In the genomic region with DNA sequence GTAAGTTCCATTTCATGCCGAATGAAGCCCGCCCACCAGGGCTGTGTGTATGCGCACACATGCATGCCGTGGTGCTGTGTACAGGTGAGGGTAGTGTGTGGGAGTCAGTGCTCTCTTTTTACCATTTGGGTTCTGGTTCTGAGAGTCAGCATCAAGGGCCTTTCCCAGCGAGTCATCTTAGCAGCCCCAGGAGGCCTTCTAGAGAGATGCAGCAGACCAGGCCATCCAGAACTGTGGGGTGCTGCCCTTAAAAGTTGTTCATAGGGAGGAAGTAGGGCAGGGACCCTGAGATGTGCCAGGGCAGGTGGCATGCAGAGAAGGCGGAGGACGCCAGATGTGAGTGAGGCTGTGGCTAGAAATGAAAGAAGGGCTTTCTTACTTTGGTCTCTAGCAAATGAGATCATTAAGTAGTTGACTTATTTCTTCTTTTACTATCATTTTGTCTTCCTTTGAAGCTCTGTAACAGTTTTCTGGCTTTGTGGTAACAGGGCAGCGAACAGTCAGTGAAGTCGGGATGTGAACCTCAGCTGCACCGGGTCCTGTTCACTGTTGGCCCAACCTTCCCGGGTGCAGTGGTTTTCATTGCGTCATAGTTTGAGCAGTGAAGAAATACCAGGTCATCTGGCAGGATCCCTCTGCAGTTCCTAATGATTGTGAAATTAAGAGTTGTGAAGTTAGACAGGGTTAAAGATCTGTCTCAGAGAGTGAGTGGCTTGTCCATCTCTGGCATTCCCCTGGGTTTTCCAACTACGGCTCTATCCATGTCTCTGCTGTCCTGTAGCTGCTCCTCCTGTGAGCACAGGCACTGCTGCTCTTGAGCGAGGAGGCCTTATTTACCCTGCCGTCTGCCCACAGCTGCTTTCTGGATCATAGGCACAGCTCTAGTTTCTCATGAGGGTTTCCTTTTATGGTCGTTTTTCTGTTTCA, we compare ENCODE assay signal across 8 mouse cellular contexts. TPM values are rescaled to one million over a fixed set of nuclear protein-coding genes. Genes with fewer than 3 reads are reported as not detected.
DNase-seq lines count a peak whose midpoint lies in the region; ATAC-seq and TF ChIP-seq lines count a peak whose summit lies in the region.

No protein-coding gene starts in this region.

- peak; percentile 22 for DNase-seq in kidney, adult 9 months
- no peak for DNase-seq in kidney, postnatal 10 days
- DNase-seq in heart, postnatal 0 days (ENCODE audit: low spot score): no peak
- peak; percentile 78 for DNase-seq in lung, postnatal 25 days (ENCODE audit: low spot score)
- peak; percentile 73 to 80 for DNase-seq in thymus, postnatal 10 days (ENCODE audit: low spot score in 2 of 2)
- DNase-seq in layer of hippocampus, adult 11-12 months (ENCODE audit: low spot score): no peak
- DNase-seq in gastrocnemius, postnatal 25 days: no peak

- peaks cover 20% of the 10 kb centered on the region for H3K36me3 ChIP-seq in heart, postnatal 0 days (replicated peaks; ENCODE audit: control insufficient read depth, insufficient read depth, low read length)
- peaks cover 17% of the 10 kb centered on the region for H3K36me3 ChIP-seq in forebrain, embryonic 12.5 days (replicated peaks)

- H3K4me1 ChIP-seq in heart, postnatal 0 days (ENCODE audit: control insufficient read depth, insufficient read depth): no peaks in the 10 kb centered on the region
- H3K4me1 ChIP-seq in forebrain, embryonic 12.5 days: peaks cover 6% of the 10 kb centered on the region; the same call in 1 of the 2 replicates

- H3K9ac ChIP-seq in heart, postnatal 0 days (replicated peaks; ENCODE audit: low read depth, low read length): no peak overlapping the region
- H3K9ac ChIP-seq in forebrain, embryonic 12.5 days: no peak overlapping the region

- 79% methylated on average over 16 of the region's 16 CpGs for WGBS in heart, postnatal 0 days
- 89% methylated on average over 16 of the region's 16 CpGs for WGBS in forebrain, embryonic 12.5 days

- no peaks in the 10 kb centered on the region for H3K9me3 ChIP-seq in heart, postnatal 0 days (replicated peaks; ENCODE audit: control insufficient read depth, low read length)
- no peaks in the 10 kb centered on the region for H3K9me3 ChIP-seq in forebrain, embryonic 12.5 days

- ATAC-seq in heart, postnatal 0 days (ENCODE audit: insufficient read depth, low read depth): no peak
- no peak for ATAC-seq in forebrain, embryonic 12.5 days (ENCODE audit: low FRiP score)

- no peak overlapping the region; the same call in 1 of the 2 replicates for H3K4me3 ChIP-seq in heart, postnatal 0 days (ENCODE audit: low read depth, low read length)
- H3K4me3 ChIP-seq in forebrain, embryonic 12.5 days (replicated peaks): no peak overlapping the region

- TF ChIP-seq CTCF in heart, postnatal 0 days (IDR thresholded peaks at IDR 0.05; ENCODE audit: low read depth): no peak

- H3K4me2 ChIP-seq in heart, postnatal 0 days (ENCODE audit: low read depth, low read length): peak overlapping the region; percentile 31; the same call in 1 of the 2 replicates
- H3K4me2 ChIP-seq in forebrain, embryonic 12.5 days: no peak overlapping the region

- H3K27me3 ChIP-seq in heart, postnatal 0 days (ENCODE audit: control insufficient read depth, insufficient read depth, low read length): no peaks in the 10 kb centered on the region
- H3K27me3 ChIP-seq in forebrain, embryonic 12.5 days: no peaks in the 10 kb centered on the region

- no peak for TF ChIP-seq EP300 in heart, postnatal 0 days (IDR thresholded peaks at IDR 0.05; ENCODE audit: low read depth)

- H3K27ac ChIP-seq in heart, postnatal 0 days (ENCODE audit: low read depth): peak overlapping the region; percentile 51; the same call in 1 of the 2 replicates
- H3K27ac ChIP-seq in forebrain, embryonic 12.5 days: no peak overlapping the region

RNA-seq across cellular contexts. Expression of a gene that starts 7.6 kb away (rescaled TPM):
- total RNA-seq in heart, postnatal 0 days (2014; rRNA removed; ENCODE audit: low replicate concordance): 12.8 and 19.8 TPM in 2 replicates
- 5.1 and 5.9 TPM in 2 replicates for polyA plus RNA-seq in heart, postnatal 0 days (2015; fragmentation: Nextera tagmentation; extraction: Ambion mirVana)
- total RNA-seq in gastrocnemius, postnatal 25 days (2021): 1 to 10 TPM; 6.2 to 7.2 TPM
- polyA plus RNA-seq in forebrain, embryonic 12.5 days (2016; fragmentation: Nextera tagmentation; extraction: Ambion mirVana): 19.2 and 19.3 TPM in 2 replicates

RNA-seq across cellular contexts. Expression of a gene that starts 53.1 kb away (rescaled TPM):
- 42.7 and 47.0 TPM in 2 replicates for total RNA-seq in heart, postnatal 0 days (2014; rRNA removed; ENCODE audit: low replicate concordance)
- polyA plus RNA-seq in heart, postnatal 0 days (2015; fragmentation: Nextera tagmentation; extraction: Ambion mirVana): 52.7 and 54.7 TPM in 2 replicates
- total RNA-seq in gastrocnemius, postnatal 25 days (2021): 10 to 100 TPM; 89.1 to 93.3 TPM
- polyA plus RNA-seq in forebrain, embryonic 12.5 days (2016; fragmentation: Nextera tagmentation; extraction: Ambion mirVana): 78.2 and 81.8 TPM in 2 replicates

Comparison
In these comparisons a context has a peak if more than half of its experiments do, and no peak if none do; other contexts are left out.
1. DNase-seq: peak in kidney, adult 9 months (single experiment), lung, postnatal 25 days (single experiment) and thymus, postnatal 10 days (2 of 2); none in kidney, postnatal 10 days (single experiment), heart, postnatal 0 days (single experiment), layer of hippocampus, adult 11-12 months (single experiment) and gastrocnemius, postnatal 25 days (single experiment).